Mouse (Mus musculus) MEL (cell line): ENCODE measurements around the gene Wdr35. TPM values are rescaled to one million over a fixed set of nuclear protein-coding genes. Genes with fewer than 3 reads are reported as not detected.

Experiments
- DNase-seq: peaks from one replicate; pipeline ENCODE4 v3.0.0; 2011; ENCODE audit warnings: low read depth, low spot score
- H3K27ac ChIP-seq: 2 replicates; pipeline ENCODE4 v1.5.1; 2012; ENCODE audit warnings: low read depth, mild to moderate bottlenecking, control low read depth, low read length, moderate library complexity; ENCODE audit not compliant: control insufficient read depth
- H3K27me3 ChIP-seq, 2 experiments: fragments of 150-350 bp in 1 of 2; sonication (generic) in 1 of 2; 2 replicates each; pipeline ENCODE4 v1.6.1; 2012; ENCODE audit warnings: low read length in 2 of 2, mild to moderate bottlenecking in 2 of 2, improper control_type of control experiment in 1 of 2, moderate library complexity in 1 of 2; ENCODE audit not compliant: insufficient read depth in 2 of 2, control insufficient read depth in 1 of 2
- H3K36me3 ChIP-seq, 2 experiments: 2 replicates each; pipeline ENCODE4 v1.6.1; 2012 to 2014; ENCODE audit warnings: low read length in 2 of 2, improper control_type of control experiment in 1 of 2, inconsistent platforms in 1 of 2, mild to moderate bottlenecking in 1 of 2; ENCODE audit not compliant: insufficient read depth in 2 of 2, control insufficient read depth in 1 of 2
- H3K4me1 ChIP-seq, 2 experiments: fragments of 150-350 bp in 1 of 2; sonication (generic) in 1 of 2; 2 replicates each; pipeline ENCODE4 v1.6.1; 2012; ENCODE audit warnings: low read length in 2 of 2, improper control_type of control experiment in 1 of 2, mild to moderate bottlenecking in 1 of 2; ENCODE audit not compliant: insufficient read depth in 2 of 2, control insufficient read depth in 1 of 2
- H3K4me3 ChIP-seq, 2 experiments: fragments of 150-350 bp in 1 of 2; sonication (generic) in 1 of 2; 2 replicates each; pipeline ENCODE4 v1.5.1; 2012; ENCODE audit warnings: low read depth in 2 of 2, low read length in 2 of 2, mild to moderate bottlenecking in 2 of 2, moderate library complexity in 2 of 2, control low read depth in 1 of 2, improper control_type of control experiment in 1 of 2; ENCODE audit not compliant: control insufficient read depth in 1 of 2, insufficient read depth in 1 of 2
- H3K79me2 ChIP-seq: 2 replicates; pipeline ENCODE4 v1.6.1; 2012; ENCODE audit warnings: mild to moderate bottlenecking, low read length, moderate library complexity; ENCODE audit not compliant: control insufficient read depth, poor library complexity, insufficient read depth
- H3K9ac ChIP-seq: 2 replicates; pipeline ENCODE4 v1.6.1; 2012; ENCODE audit warnings: low read depth, mild to moderate bottlenecking, control low read depth, low read length, moderate library complexity; ENCODE audit not compliant: control insufficient read depth, poor library complexity, severe bottlenecking
- H3K9me3 ChIP-seq: fragments of 150-350 bp; sonication (generic); replicated peaks from 2 replicates; pipeline ENCODE4 v1.6.1; 2012; ENCODE audit warnings: mild to moderate bottlenecking, low read length, improper control_type of control experiment, moderate library complexity; ENCODE audit not compliant: insufficient read depth
- BHLHE40 ChIP-seq: IDR thresholded peaks from 2 replicates; pipeline ENCODE4 v1.6.1; 2012; ENCODE audit warnings: low read depth, mild to moderate bottlenecking, inconsistent platforms, low read length, improper control_type of control experiment, borderline replicate concordance
- CHD1 ChIP-seq: IDR thresholded peaks from 2 replicates; pipeline ENCODE4 v1.6.1; 2012; ENCODE audit warnings: low read depth, mild to moderate bottlenecking, inconsistent platforms, low read length, improper control_type of control experiment
- CHD2 ChIP-seq: IDR thresholded peaks from 2 replicates; pipeline ENCODE4 v1.6.1; 2011; ENCODE audit warnings: low read length, improper control_type of control experiment
- CTCF ChIP-seq, 3 experiments: IDR thresholded peaks in 2 of 3; conservative IDR thresholded peaks in 1 of 3; 2 replicates each; pipeline ENCODE4 v1.5.1; 2011 to 2012; ENCODE audit warnings: low read length in 3 of 3, low read depth in 2 of 3, mild to moderate bottlenecking in 2 of 3, improper control_type of control experiment in 1 of 3, inconsistent platforms in 1 of 3, mixed read lengths in 1 of 3, moderate library complexity in 1 of 3; ENCODE audit not compliant: control insufficient read depth in 1 of 3, insufficient read depth in 1 of 3, poor library complexity in 1 of 3, severe bottlenecking in 1 of 3
- GATA1 ChIP-seq: IDR thresholded peaks from 2 replicates; pipeline ENCODE4 v1.6.1; 2011; ENCODE audit warnings: low read depth, low read length, improper control_type of control experiment
- KAT2A ChIP-seq: conservative IDR thresholded peaks from 2 replicates; pipeline ENCODE4 v1.6.1; 2012; ENCODE audit warnings: low read depth, low read length, improper control_type of control experiment, inconsistent platforms
- MAFK ChIP-seq: IDR thresholded peaks from 2 replicates; pipeline ENCODE4 v1.6.1; 2011; ENCODE audit warnings: low read depth, mild to moderate bottlenecking, low read length, improper control_type of control experiment, borderline replicate concordance
- MAZ ChIP-seq: IDR thresholded peaks from 2 replicates; pipeline ENCODE4 v1.6.1; 2012; ENCODE audit warnings: low read depth, mild to moderate bottlenecking, inconsistent platforms, low read length, improper control_type of control experiment
- MEF2A ChIP-seq: IDR thresholded peaks from 2 replicates; pipeline ENCODE4 v1.6.1; 2014; ENCODE audit warnings: low read depth, mild to moderate bottlenecking, inconsistent platforms, low read length, improper control_type of control experiment; ENCODE audit not compliant: poor library complexity, insufficient replicate concordance, severe bottlenecking; ENCODE audit errors: extremely low read depth
- MXI1 ChIP-seq: IDR thresholded peaks from 2 replicates; pipeline ENCODE4 v1.6.1; 2011; ENCODE audit warnings: mild to moderate bottlenecking, low read depth, low read length, improper control_type of control experiment
- MYC ChIP-seq: IDR thresholded peaks from 2 replicates; pipeline ENCODE4 v1.6.1; 2011; ENCODE audit warnings: low read depth, mild to moderate bottlenecking, low read length, improper control_type of control experiment, moderate library complexity
- NELFE ChIP-seq: IDR thresholded peaks from 2 replicates; pipeline ENCODE4 v1.6.1; 2011; ENCODE audit warnings: low read depth, low read length, improper control_type of control experiment
- NRF1 ChIP-seq: IDR thresholded peaks from 2 replicates; pipeline ENCODE4 v1.6.1; 2014; ENCODE audit warnings: low read depth, mild to moderate bottlenecking, inconsistent platforms, low read length, improper control_type of control experiment, moderate library complexity; ENCODE audit not compliant: poor library complexity, insufficient read depth, severe bottlenecking
- POLR2A ChIP-seq, 2 experiments: IDR thresholded peaks; 2 replicates each; pipeline ENCODE4 v1.6.1; 2011 to 2012; ENCODE audit warnings: low read length in 2 of 2, mild to moderate bottlenecking in 2 of 2, control low read depth in 1 of 2, improper control_type of control experiment in 1 of 2, low read depth in 1 of 2, moderate library complexity in 1 of 2; ENCODE audit not compliant: control insufficient read depth in 1 of 2, insufficient read depth in 1 of 2, poor library complexity in 1 of 2
- POLR2AphosphoS2 ChIP-seq: IDR thresholded peaks from 2 replicates; pipeline ENCODE4 v1.6.1; 2011; ENCODE audit warnings: low read length, improper control_type of control experiment
- RAD21 ChIP-seq: IDR thresholded peaks from 2 replicates; pipeline ENCODE4 v1.6.1; 2011; ENCODE audit warnings: mild to moderate bottlenecking, low read depth, low read length, improper control_type of control experiment
- SMC3 ChIP-seq: IDR thresholded peaks from 2 replicates; pipeline ENCODE4 v1.6.1; 2011; ENCODE audit warnings: low read depth, low read length, improper control_type of control experiment
- TBP ChIP-seq: IDR thresholded peaks from 2 replicates; pipeline ENCODE4 v1.8.0; 2011; ENCODE audit warnings: low read depth, low read length, improper control_type of control experiment
- USF1 ChIP-seq: IDR thresholded peaks from 2 replicates; pipeline ENCODE4 v1.6.1; 2014; ENCODE audit warnings: low read depth, mild to moderate bottlenecking, inconsistent platforms, low read length, improper control_type of control experiment, moderate library complexity
- USF2 ChIP-seq, 2 experiments: IDR thresholded peaks; 2 replicates each; pipeline ENCODE4 v1.6.1; 2011 to 2012; ENCODE audit warnings: improper control_type of control experiment in 2 of 2, low read length in 2 of 2, borderline replicate concordance in 1 of 2, inconsistent platforms in 1 of 2, low read depth in 1 of 2, mild to moderate bottlenecking in 1 of 2; ENCODE audit not compliant: insufficient read depth in 1 of 2
- ZC3H11A ChIP-seq: IDR thresholded peaks from 2 replicates; pipeline ENCODE4 v1.6.1; 2012; ENCODE audit warnings: low read depth, mild to moderate bottlenecking, inconsistent platforms, low read length, improper control_type of control experiment
- ZKSCAN1 ChIP-seq: IDR thresholded peaks from 2 replicates; pipeline ENCODE4 v1.6.1; 2012; ENCODE audit warnings: low read depth, mild to moderate bottlenecking, inconsistent platforms, low read length, improper control_type of control experiment, moderate library complexity
- ZMIZ1 ChIP-seq: IDR thresholded peaks from 2 replicates; pipeline ENCODE4 v1.6.1; 2012; ENCODE audit warnings: low read depth, mild to moderate bottlenecking, inconsistent platforms, low read length, improper control_type of control experiment, moderate library complexity
- ZNF384 ChIP-seq: IDR thresholded peaks from 2 replicates; pipeline ENCODE4 v1.6.1; 2012; ENCODE audit warnings: low read depth, mild to moderate bottlenecking, inconsistent platforms, low read length, improper control_type of control experiment
- polyA plus RNA-seq, 2 experiments: library from polyadenylated mRNA; stranded (reverse) in 1 of 2; unstranded in 1 of 2; fragments of >175 nt in 1 of 2; fragments of >200 nt in 1 of 2; gene quantifications; 2 replicates each; pipeline versions ENCODE4 v1.2.1 to v1.2.4; 2012; ENCODE audit warnings: low replicate concordance in 2 of 2, low read depth in 1 of 2; ENCODE audit not compliant: insufficient read length in 2 of 2, insufficient read depth in 1 of 2, missing spikeins in 1 of 2
- total RNA-seq: library from RNA; depleted of rRNA; stranded (reverse); fragments of 300-350 nt; gene quantifications from 2 replicates; pipeline ENCODE4 v1.2.3, GENCODE M21; 2012

Gene Wdr35
- total and polyA plus RNA-seq, 3 experiments, result 5.7 to 5.9 TPM; not detected in 1

- H3K4me3 ChIP-seq, result no peak overlapping the region
- TF ChIP-seq CHD1 (no peak), CHD2 (no peak), MXI1 (no peak), KAT2A (no peak), ZNF384 (no peak), USF2 (IDR thresholded peaks at IDR 0.05; ENCODE audit: borderline replicate concordance in 1 of 2, insufficient read depth in 1 of 2, low read depth in 1 of 2, low read length in 2 of 2) (no peak), ZMIZ1 (no peak), USF1 (no peak), RAD21 (no peak), ZC3H11A (no peak), CTCF (IDR thresholded peaks at IDR 0.05 in 2 of 3, conservative IDR thresholded peaks at IDR 0.05 in 1 of 3; ENCODE audit: control insufficient read depth in 1 of 3, insufficient read depth in 1 of 3, low read depth in 2 of 3, low read length in 3 of 3, poor library complexity in 1 of 3, severe bottlenecking in 1 of 3) (no peak), TBP (no peak), ZKSCAN1 (no peak), SMC3 (no peak), NELFE (no peak), BHLHE40 (no peak), MAFK (no peak), POLR2AphosphoS2 (no peak)
- H3K79me2 ChIP-seq, result no peaks in the 10 kb centered on the region
- H3K9ac ChIP-seq, result no peak overlapping the region
- no peaks in the 10 kb centered on the region for H3K4me1 ChIP-seq
- H3K36me3 ChIP-seq, result no peaks in the 10 kb centered on the region
- no peak for DNase-seq
- no peaks in the 10 kb centered on the region for H3K9me3 ChIP-seq
- H3K27ac ChIP-seq, result no peak overlapping the region
- no peaks in the 10 kb centered on the region for H3K27me3 ChIP-seq
Measured at GRCm38 (mm10) chr12:9020431-9020830, 46.7 kb downstream of the Wdr35 start.

DNA sequence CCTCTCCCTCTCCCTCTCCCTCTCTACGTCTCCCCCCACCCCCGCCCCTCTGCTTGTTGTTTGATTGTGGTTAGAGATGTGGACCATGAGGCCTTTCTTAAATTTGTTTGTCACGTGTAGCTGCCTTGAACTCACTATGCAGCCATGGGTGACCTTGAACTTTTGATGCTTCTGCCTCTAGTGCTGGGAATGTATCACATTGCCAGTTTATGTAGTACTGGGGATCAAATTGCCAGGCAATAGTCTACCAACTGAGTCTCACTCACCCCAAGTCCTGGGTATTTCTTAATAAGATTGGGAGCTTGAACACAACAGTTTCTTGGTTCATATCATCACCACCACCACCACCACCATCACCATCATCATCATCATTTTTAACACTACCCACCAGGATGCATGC, 47.3 kb downstream of the Wdr35 start:
- Histone ChIP-seq H3K27me3 (no peaks in the 10 kb centered on the region), H3K4me3 (no peak overlapping the region), H3K9me3 (no peaks in the 10 kb centered on the region), H3K4me1 (no peaks in the 10 kb centered on the region), H3K79me2 (no peaks in the 10 kb centered on the region), H3K27ac (no peak overlapping the region), H3K36me3 (no peaks in the 10 kb centered on the region), H3K9ac (no peak overlapping the region)
- TF ChIP-seq BHLHE40 (no peak), RAD21 (no peak), SMC3 (no peak), ZC3H11A (no peak), MYC (no peak), NRF1 (no peak), USF2 (IDR thresholded peaks at IDR 0.05; ENCODE audit: borderline replicate concordance in 1 of 2, insufficient read depth in 1 of 2, low read depth in 1 of 2, low read length in 2 of 2) (no peak), KAT2A (no peak), MAZ (no peak), POLR2AphosphoS2 (no peak), POLR2A (IDR thresholded peaks at IDR 0.05; ENCODE audit: control insufficient read depth in 1 of 2, insufficient read depth in 1 of 2, low read depth in 1 of 2, low read length in 2 of 2, poor library complexity in 1 of 2) (no peak), MEF2A (no peak), GATA1 (no peak)
- DNase-seq, result no peak
